Mouse (Mus musculus) embryo, embryonic 9.5 days (tissue): ENCODE data around the gene Gm44511.
A peak's percentile ranks its signal among the peaks of the same experiment; 100 is the strongest.
"Not testable (repeated sequence)": the region's sequence is repeated elsewhere in the genome, so short reads cannot be mapped to it uniquely, and the experiment has no call there.

Source experiments
- DNase-seq: peaks from one replicate; pipeline ENCODE4 v3.0.0-alpha.2; 2017; ENCODE audit errors: extremely low spot score

Gene Gm44511

GRCm38 (mm10) chr6:128841327-128842089, 15.4 kb upstream of the Gm44511 start:
- no peak for DNase-seq

GRCm38 (mm10) chr6:128840669-128841068, 14.6 kb upstream of the Gm44511 start:
- not testable (repeated sequence) for DNase-seq

DNA sequence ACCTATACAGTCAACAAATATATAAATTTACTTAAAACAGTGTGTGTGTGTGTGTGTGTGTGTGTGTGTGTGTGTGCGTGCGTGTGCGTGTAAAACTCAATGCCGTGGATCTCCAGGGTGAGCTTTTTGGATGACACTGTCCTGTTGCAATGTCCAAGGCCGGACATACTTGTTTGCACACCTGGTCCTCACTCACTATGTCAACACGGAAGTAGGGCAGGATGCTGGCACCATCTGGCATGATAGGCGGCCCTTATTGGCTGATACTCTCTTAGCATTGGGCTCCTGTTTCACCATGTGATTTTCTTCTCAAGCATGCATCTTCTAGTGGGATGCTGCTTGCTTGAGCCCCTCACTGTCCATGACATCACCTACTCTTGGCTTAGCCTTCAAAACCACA, 13.8 kb upstream of the Gm44511 start:
- no peak for DNase-seq

- peak; percentile 93 for DNase-seq
These were observed 13.2 kb upstream of the Gm44511 start for GRCm38 (mm10) chr6:128839266-128839771.

- peak; percentile 93 for DNase-seq
These were observed 12.5 kb upstream of the Gm44511 start for GRCm38 (mm10) chr6:128838342-128839265.

DNA sequence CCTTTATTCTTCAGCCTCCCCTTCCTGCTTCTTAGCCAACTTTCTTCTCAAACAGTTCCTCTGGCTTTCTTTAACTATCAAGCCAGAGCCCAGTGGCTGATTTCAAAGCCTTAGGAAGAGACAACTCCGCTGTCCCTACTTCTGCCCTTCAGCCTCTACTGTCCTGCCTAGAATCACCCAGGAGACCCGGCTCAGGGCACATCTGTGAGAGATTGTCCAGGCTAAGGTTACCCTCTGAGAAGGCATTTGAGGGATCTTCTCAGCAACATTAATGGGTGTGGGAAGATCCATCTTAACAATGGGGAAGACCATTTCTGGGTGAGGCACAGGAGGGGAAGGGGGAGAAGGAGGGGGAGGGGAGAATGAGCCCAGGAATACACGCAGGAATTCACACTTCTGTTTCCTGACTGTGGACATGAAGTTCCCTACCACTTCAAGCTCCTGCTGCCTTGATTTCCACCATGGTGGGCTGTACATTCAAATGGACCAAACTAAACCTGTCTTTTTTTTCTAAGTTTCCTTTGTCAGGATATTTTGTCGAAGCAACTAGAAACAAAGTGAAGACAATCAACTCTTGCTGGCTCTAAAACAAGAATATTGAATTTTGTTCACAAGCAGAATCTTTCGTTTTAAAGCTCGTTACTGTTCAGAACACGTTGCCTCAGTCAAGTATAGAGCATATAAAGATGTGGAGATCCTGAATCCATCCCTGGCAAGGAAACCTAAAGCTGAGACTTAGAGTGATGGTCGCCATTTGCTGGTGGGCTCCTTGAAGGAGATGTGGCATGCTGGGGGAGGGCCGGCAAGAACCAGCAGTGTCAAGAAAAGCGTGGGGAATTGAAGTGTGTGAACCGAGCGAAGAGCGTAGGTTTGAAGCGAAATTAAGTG, 11.6 kb upstream of the Gm44511 start:
- peak; percentile 72 for DNase-seq

- DNase-seq: no peak
These were observed 10.8 kb upstream of the Gm44511 start for GRCm38 (mm10) chr6:128836955-128837334.

- no peak for DNase-seq
These were observed 10.3 kb upstream of the Gm44511 start for GRCm38 (mm10) chr6:128836191-128836954.

DNA sequence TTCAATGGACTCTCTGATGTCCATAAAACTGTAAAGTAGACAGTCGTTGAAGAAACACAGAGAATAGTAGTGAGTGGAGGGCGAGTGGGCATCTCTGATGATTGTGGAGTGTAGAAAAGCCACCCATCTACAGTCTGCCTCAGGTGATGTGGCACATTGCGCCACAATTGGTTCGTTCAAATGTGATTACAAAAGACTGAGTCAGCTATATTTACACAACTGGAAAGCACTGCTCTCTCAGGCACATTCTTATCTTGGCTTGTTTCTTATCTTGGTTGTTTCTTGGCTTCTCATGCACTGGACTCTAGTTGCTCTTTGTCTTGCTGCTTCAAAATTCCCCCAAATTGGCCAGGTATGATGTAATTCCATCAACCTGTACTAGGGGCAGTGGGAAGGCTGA, 9.5 kb upstream of the Gm44511 start:
- no peak for DNase-seq

DNA sequence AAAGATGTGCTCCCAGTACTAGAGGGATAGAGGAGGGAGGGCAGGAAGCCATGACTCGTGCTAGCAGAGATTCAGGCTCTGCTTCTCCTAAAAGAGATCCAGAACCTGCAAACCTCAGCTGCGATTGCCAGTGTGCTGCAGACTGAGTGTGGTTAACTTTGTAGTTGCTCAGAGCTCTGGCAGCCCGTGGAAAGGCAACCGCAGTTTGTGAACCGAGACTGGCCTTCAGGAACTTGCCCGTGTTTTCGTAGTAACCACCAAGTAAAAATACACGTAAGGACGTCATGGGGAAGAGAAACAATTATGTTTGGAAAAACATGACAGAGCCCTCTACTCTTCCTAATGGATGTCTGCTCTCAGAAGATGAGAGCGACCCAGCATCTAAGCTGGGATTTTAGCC, 6.9 kb upstream of the Gm44511 start:
- DNase-seq: no peak

DNA sequence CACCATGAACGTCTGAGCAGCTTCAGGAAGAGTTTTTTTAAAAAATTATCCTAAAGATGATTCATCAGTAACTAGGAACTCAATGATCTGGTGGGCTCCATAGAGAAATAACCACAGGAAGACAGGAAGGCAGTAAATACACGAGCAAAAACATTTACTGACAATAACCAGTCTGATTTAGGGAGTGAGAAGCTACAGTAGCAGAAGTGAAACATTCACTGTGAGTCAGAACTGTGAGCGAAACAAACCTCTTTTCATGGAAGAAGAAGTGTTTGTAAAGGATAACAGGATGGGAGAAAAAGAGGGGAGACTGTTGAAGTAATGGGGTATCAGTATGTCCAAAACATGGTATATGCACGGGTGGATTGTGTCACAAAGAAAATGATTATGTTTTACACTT, 3.7 kb upstream of the Gm44511 start:
- DNase-seq: no peak

DNA sequence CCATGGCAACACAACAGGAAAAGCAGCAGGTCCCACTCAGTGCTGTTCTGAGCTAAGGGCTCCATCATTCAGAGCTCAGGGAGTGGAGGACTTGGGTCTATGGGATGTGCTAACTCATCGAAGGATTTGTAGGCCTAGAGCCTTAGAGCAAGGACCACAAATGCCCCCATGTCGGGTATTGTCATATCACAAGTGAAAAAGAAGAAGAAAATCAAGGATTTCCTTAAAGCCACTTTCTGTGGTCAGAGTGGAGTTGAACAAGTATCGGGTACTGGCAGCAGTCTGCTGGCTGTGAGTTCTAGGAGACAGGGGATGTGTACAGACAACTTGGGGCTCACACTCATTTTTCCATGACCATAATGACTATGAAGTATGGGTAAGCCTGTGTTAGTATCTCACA, 666 bp upstream of the Gm44511 start:
- DNase-seq: no peak

GRCm38 (mm10) chr6:128818083-128818802, 7.9 kb downstream of the Gm44511 start:
- no peak for DNase-seq

GRCm38 (mm10) chr6:128808532-128808931, 17.6 kb downstream of the Gm44511 start:
- DNase-seq: no peak

- DNase-seq: no peak
These were observed 19.1 kb downstream of the Gm44511 start for GRCm38 (mm10) chr6:128807021-128807420.

DNA sequence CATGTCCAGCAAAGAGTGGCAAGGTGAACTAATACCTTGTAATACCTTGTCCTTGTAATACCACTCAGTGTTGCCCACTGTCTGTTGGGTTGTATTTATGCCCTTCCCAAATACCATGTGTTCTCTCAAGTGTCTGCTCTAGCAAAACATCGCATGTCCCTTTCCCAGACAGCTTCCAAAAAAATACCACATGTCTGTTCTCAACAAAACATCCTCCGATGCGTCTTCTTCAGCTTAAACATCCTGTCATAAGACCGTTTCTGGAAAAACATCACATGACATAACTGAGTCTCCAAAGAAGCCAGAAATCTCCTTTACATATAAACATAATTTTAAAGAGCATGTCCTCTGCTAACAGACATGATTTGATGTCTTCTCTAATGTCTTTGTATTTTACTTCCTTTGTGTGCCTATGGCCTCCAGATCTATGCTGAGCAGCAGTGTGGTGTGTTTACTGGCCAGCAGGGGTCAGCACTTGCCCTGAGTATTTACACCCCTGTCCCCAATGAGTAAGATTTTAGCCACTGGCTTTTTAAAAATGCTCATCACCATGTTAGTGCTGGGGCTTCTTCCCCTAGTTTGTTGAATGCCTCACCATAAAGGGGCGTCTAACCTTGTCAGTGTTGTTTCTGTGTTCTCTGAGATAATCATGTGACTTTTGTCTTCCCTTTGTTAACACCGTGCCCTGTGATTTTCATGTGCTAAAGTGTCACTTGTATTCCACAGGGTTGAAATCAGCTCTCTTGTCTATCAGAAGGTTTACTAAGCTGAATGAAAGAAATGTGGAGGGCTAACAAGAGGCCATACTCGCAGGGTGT, 21.1 kb downstream of the Gm44511 start:
- peak; percentile 56 for DNase-seq

- peak; percentile 99 for DNase-seq
These were observed 22.9 kb downstream of the Gm44511 start for GRCm38 (mm10) chr6:128802999-128803857.

- DNase-seq: no peak
These were observed 23.6 kb downstream of the Gm44511 start for GRCm38 (mm10) chr6:128802557-128802956.
